Mouse (Mus musculus) heart, embryonic 11.5 days (tissue): ENCODE data around the gene Mxd4. TPM values are rescaled to one million over a fixed set of nuclear protein-coding genes. Genes with fewer than 3 reads are reported as not detected.

ENCODE experiments used
- ATAC-seq: fragments of 200-750 bp; cut with Nextera tagmentation; replicated peaks from 2 replicates; pipeline ENCODE4 v1.8.0; 2017; ENCODE audit warnings: moderate library complexity; ENCODE audit not compliant: insufficient number of reproducible peaks, low FRiP score, low TSS enrichment
- H3K27ac ChIP-seq: fragments of 300-500 bp; sonication (generic); 2 replicates; pipeline ENCODE4 v1.5.1; 2014; ENCODE audit warnings: mild to moderate bottlenecking, low read depth, low read length
- H3K27me3 ChIP-seq: fragments of 300-500 bp; sonication (generic); 2 replicates; pipeline ENCODE4 v1.6.1; 2014; ENCODE audit warnings: mild to moderate bottlenecking, low read length, mixed read lengths; ENCODE audit not compliant: control insufficient read depth, insufficient read depth
- H3K36me3 ChIP-seq: fragments of 300-500 bp; sonication (generic); 2 replicates; pipeline ENCODE4 v1.6.1; 2014; ENCODE audit warnings: mild to moderate bottlenecking, low read length, moderate library complexity, mixed read lengths; ENCODE audit not compliant: control insufficient read depth, insufficient read depth
- H3K4me1 ChIP-seq: fragments of 300-500 bp; sonication (generic); 2 replicates; pipeline ENCODE4 v1.6.1; 2014; ENCODE audit warnings: low read length; ENCODE audit not compliant: control insufficient read depth, insufficient read depth
- H3K4me2 ChIP-seq: fragments of 300-500 bp; sonication (generic); 2 replicates; pipeline ENCODE4 v1.6.1; 2014; ENCODE audit warnings: mild to moderate bottlenecking, moderate library complexity
- H3K4me3 ChIP-seq: fragments of 300-500 bp; sonication (generic); 2 replicates; pipeline ENCODE4 v1.5.1; 2014; ENCODE audit warnings: low read depth, low read length
- H3K9ac ChIP-seq: fragments of 300-500 bp; sonication (generic); 2 replicates; pipeline ENCODE4 v1.6.1; 2014; ENCODE audit warnings: mild to moderate bottlenecking, low read depth, low read length, moderate library complexity
- H3K9me3 ChIP-seq: fragments of 300-500 bp; sonication (generic); replicated peaks from 2 replicates; pipeline ENCODE4 v1.6.1; 2016; ENCODE audit warnings: low read length; ENCODE audit not compliant: control insufficient read depth
- WGBS: fragments of 180-500 bp; shearing (Covaris S2); extraction: QIAGEN DNeasy Blood & Tissue Kit; methylation state at CpG from one replicate; pipeline ENCODE4 v1.1.7; 2014; ENCODE audit not compliant: insufficient replicate concordance; 5-methylcytosine and 5-hydroxymethylcytosine counted together
- polyA plus RNA-seq: library from polyadenylated mRNA; unstranded; fragments of >200 nt; fragmentation: Nextera tagmentation; extraction: Ambion mirVana; gene quantifications from 2 replicates; pipeline ENCODE4 v1.2.1, GENCODE M21; 2014

The Mxd4 gene
- polyA plus RNA-seq, 1 experiment from 2014 or later = 23.3 TPM

GRCm38 (mm10) chr5:34225516-34225915 lies 38.0 kb upstream of the Mxd4 start:
- H3K9ac ChIP-seq = no peak overlapping the region
- H3K4me2 ChIP-seq = no peak overlapping the region; the same call in 1 of the 2 replicates
- 84% methylated on average over 2 of the region's 2 CpGs for WGBS
- peaks cover 7% of the 10 kb centered on the region; the same call in 1 of the 2 replicates for H3K4me1 ChIP-seq
- no peak overlapping the region for H3K27ac ChIP-seq
- no peak for ATAC-seq
- H3K9me3 ChIP-seq = no peaks in the 10 kb centered on the region
- no peaks in the 10 kb centered on the region for H3K36me3 ChIP-seq
- H3K4me3 ChIP-seq = no peak overlapping the region
- 0 out of 2 replicates have a peak, but pooled peaks cover 4% of the 10 kb centered on the region for H3K27me3 ChIP-seq

- Histone ChIP-seq H3K27ac (no peak overlapping the region), H3K4me3 (no peak overlapping the region), H3K9ac (no peak overlapping the region), H3K27me3 (0 out of 2 replicates have a peak, but pooled peaks cover 7% of the 10 kb centered on the region), H3K4me1 (no peaks in the 10 kb centered on the region), H3K9me3 (no peaks in the 10 kb centered on the region), H3K4me2 (no peak overlapping the region), H3K36me3 (no peaks in the 10 kb centered on the region)
- WGBS = 84% methylated on average over 5 of the region's 5 CpGs
- no peak for ATAC-seq
Measured at GRCm38 (mm10) chr5:34224515-34224914, 37.0 kb upstream of the Mxd4 start.

GRCm38 (mm10) chr5:34220001-34220400 lies 32.5 kb upstream of the Mxd4 start:
- H3K36me3 ChIP-seq = no peaks in the 10 kb centered on the region
- peaks cover 9% of the 10 kb centered on the region for H3K27me3 ChIP-seq
- 62% methylated on average over 4 of the region's 4 CpGs for WGBS
- ATAC-seq = no peak
- no peak overlapping the region for H3K27ac ChIP-seq
- H3K4me3 ChIP-seq = no peak overlapping the region
- peaks cover 21% of the 10 kb centered on the region for H3K4me1 ChIP-seq
- no peaks in the 10 kb centered on the region for H3K9me3 ChIP-seq
- no peak overlapping the region for H3K4me2 ChIP-seq
- no peak overlapping the region for H3K9ac ChIP-seq

- ATAC-seq = no peak
- Histone ChIP-seq H3K4me2 (no peak overlapping the region), H3K4me1 (peaks cover 21% of the 10 kb centered on the region), H3K9me3 (no peaks in the 10 kb centered on the region), H3K27me3 (peaks cover 10% of the 10 kb centered on the region), H3K36me3 (no peaks in the 10 kb centered on the region), H3K27ac (no peak overlapping the region), H3K4me3 (no peak overlapping the region), H3K9ac (no peak overlapping the region)
- 57% methylated on average over 5 of the region's 5 CpGs for WGBS
Measured at GRCm38 (mm10) chr5:34218672-34219071, 31.2 kb upstream of the Mxd4 start.

GRCm38 (mm10) chr5:34217756-34218155 lies 30.2 kb upstream of the Mxd4 start:
- H3K4me1 ChIP-seq = peaks cover 21% of the 10 kb centered on the region
- H3K4me3 ChIP-seq = no peak overlapping the region
- H3K9ac ChIP-seq = no peak overlapping the region
- H3K27ac ChIP-seq = no peak overlapping the region
- no peaks in the 10 kb centered on the region for H3K36me3 ChIP-seq
- peak; percentile 57 for ATAC-seq
- H3K27me3 ChIP-seq = peaks cover 10% of the 10 kb centered on the region
- no peaks in the 10 kb centered on the region for H3K9me3 ChIP-seq
- peak overlapping the region; percentile 32; the same call in 1 of the 2 replicates for H3K4me2 ChIP-seq
- 19% methylated on average over 9 of the region's 9 CpGs for WGBS

GRCm38 (mm10) chr5:34216025-34216424 lies 28.5 kb upstream of the Mxd4 start:
- Histone ChIP-seq H3K4me1 (peaks cover 21% of the 10 kb centered on the region), H3K4me2 (no peak overlapping the region), H3K9me3 (no peaks in the 10 kb centered on the region), H3K4me3 (no peak overlapping the region), H3K27ac (no peak overlapping the region), H3K36me3 (no peaks in the 10 kb centered on the region), H3K9ac (no peak overlapping the region), H3K27me3 (peaks cover 14% of the 10 kb centered on the region)
- no peak for ATAC-seq
- 83% methylated on average over 7 of the region's 7 CpGs for WGBS

GRCm38 (mm10) chr5:34213659-34214058 lies 26.1 kb upstream of the Mxd4 start:
- Histone ChIP-seq H3K36me3 (no peaks in the 10 kb centered on the region), H3K9me3 (no peaks in the 10 kb centered on the region), H3K4me2 (no peak overlapping the region), H3K9ac (no peak overlapping the region), H3K4me3 (no peak overlapping the region), H3K27me3 (peaks cover 10% of the 10 kb centered on the region), H3K27ac (no peak overlapping the region), H3K4me1 (peaks cover 18% of the 10 kb centered on the region)
- ATAC-seq = no peak
- WGBS = 51% methylated on average over 8 of the region's 8 CpGs

- 14% methylated on average over 1 of the region's 1 CpGs for WGBS
- Histone ChIP-seq H3K4me3 (no peak overlapping the region), H3K27ac (no peak overlapping the region)
Measured at GRCm38 (mm10) chr5:34210279-34210678, 22.8 kb upstream of the Mxd4 start.

GRCm38 (mm10) chr5:34207503-34207902 lies 20.0 kb upstream of the Mxd4 start:
- Histone ChIP-seq H3K4me2 (no peak overlapping the region), H3K27me3 (0 out of 2 replicates have a peak, but pooled peaks cover 4% of the 10 kb centered on the region), H3K27ac (no peak overlapping the region), H3K4me3 (no peak overlapping the region), H3K36me3 (no peaks in the 10 kb centered on the region), H3K9ac (no peak overlapping the region), H3K4me1 (peaks cover 9% of the 10 kb centered on the region), H3K9me3 (no peaks in the 10 kb centered on the region)
- no peak for ATAC-seq
- 54% methylated on average over 3 of the region's 3 CpGs for WGBS

More at GRCm38 (mm10) chr5:34210279-34210678, 22.8 kb upstream of the Mxd4 start:
- H3K4me2 ChIP-seq = no peak overlapping the region
- no peaks in the 10 kb centered on the region for H3K9me3 ChIP-seq
- peaks cover 9% of the 10 kb centered on the region for H3K4me1 ChIP-seq
- H3K9ac ChIP-seq = no peak overlapping the region
- peaks cover 8% of the 10 kb centered on the region for H3K27me3 ChIP-seq
- H3K36me3 ChIP-seq = no peaks in the 10 kb centered on the region
- ATAC-seq = no peak
